Mouse (Mus musculus) lung, postnatal 36 days (tissue): ENCODE data around the gene Doxl2.
A peak's percentile ranks its signal among the peaks of the same experiment; 100 is the strongest.
"Not testable (repeated sequence)": the region's sequence is repeated elsewhere in the genome, so short reads cannot be mapped to it uniquely, and the experiment has no call there.

Experiments
- DNase-seq: peaks from one replicate; pipeline ENCODE4 v3.0.0; 2022; ENCODE audit warnings: mixed read lengths

Gene Doxl2

DNA sequence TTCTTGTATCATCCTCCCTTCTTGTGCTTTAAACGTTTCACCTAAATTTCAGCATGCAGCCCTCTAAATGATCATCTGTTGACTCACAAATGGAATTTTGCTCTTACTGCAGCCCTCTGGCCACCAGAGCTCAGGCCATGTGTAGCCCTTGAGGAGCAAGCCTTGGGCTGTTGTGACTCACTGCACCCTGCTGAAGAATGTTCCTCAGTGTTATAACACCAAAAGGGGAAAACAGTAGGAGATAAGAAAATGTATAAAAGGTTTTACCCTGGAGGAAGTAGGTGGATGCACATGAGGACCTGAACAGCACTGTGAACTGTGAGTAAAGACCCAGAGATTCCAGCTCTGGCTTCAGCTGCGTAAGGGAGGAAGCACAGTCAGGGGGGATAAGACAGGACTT lies at the start of gene Doxl2:
Doxl2 (plus strand) TSS at position 301 of the 400 bp plus-strand sequence.
- no peak for DNase-seq

DNA sequence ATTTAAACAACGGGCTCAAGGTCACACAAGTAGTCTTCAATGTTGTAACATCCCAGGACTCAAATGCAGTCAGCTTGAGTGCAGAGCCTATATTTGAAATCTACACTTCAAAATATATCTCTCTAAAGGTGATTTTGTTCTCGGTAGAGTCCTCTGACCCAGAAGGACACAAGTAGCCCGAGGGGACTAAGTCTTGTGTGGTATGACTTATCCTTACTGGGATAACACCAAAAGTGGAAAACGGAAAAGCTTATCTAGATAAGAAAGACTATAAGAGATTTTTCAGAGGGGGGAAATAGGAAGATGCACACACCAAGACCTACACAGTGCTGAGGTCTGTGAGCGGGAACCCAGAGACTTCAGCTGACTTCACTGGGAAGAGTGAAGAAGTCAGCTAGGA lies 45.2 kb upstream of the Doxl2 start, which contains the start of gene 1600015I10Rik:
1600015I10Rik (plus strand) TSS at position 301 of the 400 bp plus-strand sequence.
- no peak for DNase-seq

DNA sequence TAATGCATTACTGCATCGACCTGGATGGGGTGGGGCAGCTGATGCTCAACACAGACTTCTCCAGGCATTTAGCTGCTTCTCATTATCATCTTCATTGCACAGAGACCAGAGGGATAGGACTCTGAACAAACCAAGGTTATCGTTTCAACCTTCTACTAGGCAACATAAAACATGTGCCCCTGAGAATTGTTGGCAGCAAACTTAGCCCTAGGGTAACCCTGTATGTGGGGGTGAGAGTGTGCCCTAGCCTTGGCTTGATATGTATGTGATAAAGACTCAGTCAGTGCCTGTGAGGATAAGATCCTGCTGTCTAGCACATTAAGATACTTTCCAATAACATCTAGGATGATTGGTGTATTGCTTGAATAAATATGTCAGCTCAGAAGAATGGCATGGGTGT lies 25.2 kb upstream of the Doxl2 start:
- DNase-seq: no peak

DNA sequence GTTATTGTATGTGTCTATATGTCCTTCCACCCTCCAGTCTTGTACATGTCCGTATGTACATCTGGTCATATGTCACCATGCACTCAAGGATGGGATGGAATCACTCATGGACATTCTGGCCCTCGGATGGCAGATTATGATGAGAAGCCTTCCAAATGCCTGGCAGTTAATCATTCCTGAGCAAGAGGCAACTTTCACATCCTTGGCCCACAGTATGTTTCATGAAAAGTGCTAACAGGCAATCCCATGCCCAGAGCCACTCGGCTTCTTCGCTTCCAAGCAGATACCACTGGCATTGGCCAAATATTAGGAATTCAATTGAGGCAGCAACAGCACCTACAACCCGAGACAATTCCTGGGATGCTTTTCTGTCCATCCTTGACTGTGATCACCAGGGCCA lies 24.1 kb upstream of the Doxl2 start:
- no peak for DNase-seq

DNA sequence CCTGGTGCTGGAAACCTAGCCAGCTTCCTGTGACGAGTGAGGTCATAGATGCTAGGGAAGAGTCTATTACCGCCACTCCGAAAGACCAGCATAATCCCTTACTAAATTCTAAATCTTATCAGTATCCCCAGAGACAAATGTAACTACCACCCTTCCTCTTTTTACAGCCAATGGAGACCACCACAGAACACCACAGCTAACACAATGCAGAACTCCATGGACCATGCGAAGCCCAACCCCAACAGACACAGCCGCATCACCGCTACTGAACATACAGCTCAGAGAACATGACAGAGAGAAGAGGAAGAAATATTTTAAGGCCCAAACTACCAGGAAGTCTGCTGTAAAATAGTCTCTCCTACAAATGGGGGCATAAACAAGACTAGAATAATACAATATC lies 23.1 kb upstream of the Doxl2 start:
- DNase-seq: no peak

DNA sequence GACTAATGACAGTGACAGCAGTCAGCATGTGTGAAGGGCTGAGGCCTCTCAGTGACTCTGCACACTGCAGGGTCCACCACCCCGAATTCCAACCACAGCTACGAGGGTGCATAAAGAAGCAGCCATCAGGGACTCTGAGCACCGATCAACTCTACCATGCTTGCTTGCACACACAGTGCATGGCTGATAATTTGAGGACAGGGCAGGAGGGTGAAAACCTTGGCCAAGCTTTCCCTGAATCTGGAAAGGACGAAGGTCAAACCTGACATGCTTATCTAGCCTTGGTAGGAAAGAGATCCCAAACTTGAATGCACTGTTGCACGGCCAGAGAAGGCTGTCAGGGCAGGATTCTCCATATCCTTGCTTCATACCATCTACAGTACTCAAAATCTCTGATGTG lies 21.5 kb upstream of the Doxl2 start:
- DNase-seq: no peak

DNA sequence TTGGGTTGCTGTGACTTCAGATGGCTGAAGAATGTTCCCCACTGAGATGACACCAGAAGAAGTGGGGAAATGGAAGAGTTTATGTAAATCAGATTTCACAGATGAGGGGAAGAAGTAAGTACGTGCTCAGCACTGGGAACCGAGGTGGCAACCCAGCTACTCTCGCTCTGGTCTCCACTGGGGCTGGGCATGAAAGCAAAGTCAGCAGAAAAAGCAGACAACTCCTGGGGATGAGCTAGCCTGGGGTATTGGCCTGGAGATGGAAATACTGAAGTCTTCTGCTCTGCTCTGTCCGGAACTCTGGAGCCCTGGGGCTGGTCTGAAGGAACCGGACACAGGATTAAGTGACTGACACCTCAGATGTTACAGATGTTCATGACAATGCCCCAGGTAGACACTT lies 20.6 kb upstream of the Doxl2 start:
- DNase-seq: no peak

DNA sequence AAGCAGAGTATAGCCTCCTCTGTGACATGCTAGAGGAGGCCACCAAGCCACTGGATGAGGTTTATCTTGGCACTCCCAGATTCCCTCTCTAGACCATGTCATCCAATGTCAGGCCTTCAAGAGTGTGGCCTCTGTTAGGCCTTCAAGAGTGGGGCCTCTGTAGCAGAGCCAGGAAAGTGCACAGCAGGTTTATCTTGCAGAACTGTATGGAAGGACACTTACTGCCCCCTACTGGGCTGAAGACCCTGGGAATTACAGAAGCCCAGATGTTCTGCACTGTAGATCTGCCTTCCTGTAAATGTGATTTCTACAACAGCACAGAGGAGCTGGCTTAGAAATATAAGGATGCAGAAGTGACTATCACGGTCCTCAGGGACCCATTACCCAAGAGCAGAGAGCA lies 19.8 kb upstream of the Doxl2 start:
- peak; percentile 77 for DNase-seq

DNA sequence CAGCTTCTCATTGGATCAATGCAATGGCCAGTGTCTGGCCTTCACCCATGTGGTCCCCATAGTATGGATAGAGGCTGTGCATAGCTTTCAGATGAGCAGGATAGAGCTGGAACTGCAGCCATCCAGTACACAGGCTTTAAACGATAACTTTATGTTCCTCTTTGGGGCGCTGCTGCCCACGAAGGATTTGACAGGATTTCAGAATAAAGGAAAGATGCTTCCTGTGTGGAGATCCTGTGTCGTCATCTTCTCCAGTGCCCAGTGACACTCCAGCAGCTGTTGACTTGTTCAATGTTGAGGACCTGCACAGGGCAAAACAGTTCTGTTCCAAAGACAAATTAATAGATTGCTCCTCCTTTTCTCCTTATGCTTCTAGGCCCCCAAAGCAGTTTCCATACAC lies 18.0 kb upstream of the Doxl2 start:
- no peak for DNase-seq

DNA sequence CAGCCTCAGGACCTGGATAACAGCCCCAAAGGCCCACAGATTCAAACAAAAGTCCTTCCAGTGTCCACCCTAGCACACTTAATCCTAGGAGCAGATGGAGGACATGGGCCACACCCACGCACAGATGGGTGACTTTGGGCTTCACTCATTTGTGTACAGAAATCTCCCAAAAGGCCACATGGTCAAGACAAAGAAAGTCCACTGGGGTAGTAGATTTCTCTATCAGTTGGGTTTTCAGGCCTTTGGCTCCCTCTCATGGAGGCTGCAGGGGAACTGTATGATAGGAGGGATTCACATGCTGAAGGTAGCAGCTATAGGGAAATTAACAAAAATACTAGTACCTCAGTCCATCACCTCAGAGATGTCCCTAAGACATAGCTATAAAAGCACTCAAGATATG lies 16.7 kb upstream of the Doxl2 start:
- peak; percentile 4 for DNase-seq

DNA sequence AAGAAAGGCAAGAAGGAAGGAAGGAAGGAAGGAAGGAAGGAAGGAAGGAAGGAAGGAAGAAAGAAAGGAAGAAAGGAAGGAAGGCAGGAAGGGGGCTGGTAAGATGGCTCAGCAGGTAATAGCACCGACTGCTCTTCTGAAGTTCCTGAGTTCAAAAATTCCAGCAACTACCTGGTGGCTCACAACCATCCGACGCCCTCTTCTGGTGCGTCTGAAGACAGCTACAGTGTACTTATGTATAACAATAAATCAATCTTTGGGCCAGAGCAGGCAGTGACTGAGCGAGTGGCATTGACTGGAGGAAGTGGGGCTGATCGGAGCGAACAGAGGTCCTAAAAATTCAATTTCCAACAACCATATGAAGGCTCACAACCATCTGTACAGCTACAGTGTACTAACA lies 15.6 kb upstream of the Doxl2 start:
- not testable (repeated sequence) for DNase-seq

DNA sequence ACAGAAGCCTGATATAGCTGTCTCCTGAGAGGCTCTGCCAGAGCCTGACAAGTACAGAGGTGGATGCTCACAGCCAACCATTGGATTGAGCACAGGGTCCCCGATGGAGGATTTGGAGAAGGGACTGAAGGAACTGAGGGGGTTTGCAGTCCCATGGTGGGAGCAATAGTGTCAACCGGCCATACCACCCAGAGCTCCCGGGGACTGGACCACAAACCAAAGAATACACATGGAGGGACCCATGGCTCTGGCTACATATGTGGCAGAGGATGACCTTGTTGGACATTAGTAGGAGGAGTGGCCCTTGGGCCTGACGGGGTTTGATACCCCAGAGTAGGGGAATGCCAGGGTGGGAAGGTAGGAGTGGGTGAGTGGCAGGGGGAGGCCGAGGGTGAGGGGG lies 8.1 kb upstream of the Doxl2 start:
- DNase-seq: not testable (repeated sequence)

DNA sequence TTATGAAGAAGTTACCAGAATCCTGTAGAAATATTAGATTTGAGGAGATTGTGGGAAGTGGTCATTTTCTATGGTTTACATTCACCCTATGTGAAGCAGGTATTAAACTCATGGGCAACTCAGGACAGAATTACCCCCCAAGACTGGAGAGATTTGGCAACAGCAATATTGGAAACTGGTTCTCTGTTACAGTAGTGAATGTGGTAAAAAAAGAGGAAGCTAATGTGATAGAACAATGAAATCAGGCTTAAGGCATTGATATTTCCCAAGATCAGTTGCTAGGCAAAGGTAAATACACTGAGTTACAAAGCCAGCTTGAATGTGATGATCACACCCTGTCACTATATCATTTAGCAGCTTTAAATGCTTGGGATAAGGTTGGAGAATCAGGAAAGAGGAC lies 6.9 kb upstream of the Doxl2 start:
- peak; percentile 24 for DNase-seq

DNA sequence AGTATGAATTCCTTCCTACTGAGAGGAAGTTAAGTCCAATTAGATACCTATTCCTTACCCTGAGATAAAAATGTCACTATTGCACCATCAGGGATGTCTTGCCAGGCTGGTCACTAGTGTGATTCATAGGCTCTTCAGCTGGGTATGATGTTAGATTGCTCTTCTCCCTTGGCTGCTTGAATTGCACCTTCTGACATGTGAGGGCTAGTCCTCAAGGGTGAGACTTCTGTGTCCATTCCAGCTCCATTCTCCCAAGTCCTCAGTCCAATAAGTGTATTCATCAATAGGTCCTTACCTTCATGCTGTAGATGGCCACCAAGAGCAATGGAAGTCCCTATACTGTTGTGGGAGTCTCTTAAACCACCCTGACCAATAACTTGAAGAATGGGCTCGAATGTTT lies 4.9 kb downstream of the Doxl2 start:
- DNase-seq: no peak

DNA sequence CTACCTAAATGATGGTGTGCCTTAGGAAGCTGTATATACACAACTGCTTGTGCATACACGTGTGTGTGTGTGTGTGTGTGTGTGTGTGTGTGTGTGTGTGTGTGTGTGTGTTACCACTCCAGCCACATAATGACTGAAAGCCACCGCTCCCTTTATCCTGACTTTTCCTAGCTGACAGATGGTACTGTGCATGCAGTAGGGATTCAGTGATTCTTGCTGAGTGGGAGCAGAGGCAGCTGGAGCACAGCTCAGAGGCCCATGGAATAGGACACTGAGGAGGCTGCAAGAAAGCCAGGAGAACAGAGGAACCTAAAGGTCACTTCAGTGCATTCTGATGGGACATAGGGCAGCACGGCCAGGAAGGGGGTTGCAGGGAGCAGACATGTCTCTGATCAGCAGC lies 7.5 kb downstream of the Doxl2 start:
- no peak for DNase-seq

DNA sequence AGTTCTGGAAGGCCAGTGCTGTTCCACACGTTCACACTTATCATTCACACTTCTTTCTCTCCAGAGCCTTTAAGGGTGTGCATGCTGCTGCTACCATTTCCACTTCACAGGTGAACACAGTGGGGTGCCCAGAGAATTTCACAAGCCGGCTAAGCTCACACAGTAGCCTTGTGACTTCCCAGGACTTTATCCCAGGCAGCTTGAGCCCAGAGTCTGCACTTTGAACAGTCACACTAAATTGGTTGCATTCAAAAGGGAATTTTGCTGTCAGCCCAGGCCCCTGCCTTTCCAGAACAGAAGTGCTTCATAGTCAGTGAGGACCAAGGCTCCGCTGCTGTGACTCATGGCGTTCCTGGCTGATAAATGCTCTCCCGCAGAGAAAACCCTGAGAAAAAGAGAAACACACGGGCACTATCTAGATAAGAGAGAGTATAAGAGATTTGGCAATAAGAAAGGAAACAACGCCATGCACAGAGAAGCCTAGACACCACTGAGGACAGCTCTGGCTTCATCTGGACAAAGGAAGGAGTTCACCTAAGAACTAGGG lies 11.8 kb downstream of the Doxl2 start, which contains the start of gene Svs1:
Svs1 (plus strand) TSS at position 418 of the 547 bp plus-strand sequence.
- no peak for DNase-seq

DNA sequence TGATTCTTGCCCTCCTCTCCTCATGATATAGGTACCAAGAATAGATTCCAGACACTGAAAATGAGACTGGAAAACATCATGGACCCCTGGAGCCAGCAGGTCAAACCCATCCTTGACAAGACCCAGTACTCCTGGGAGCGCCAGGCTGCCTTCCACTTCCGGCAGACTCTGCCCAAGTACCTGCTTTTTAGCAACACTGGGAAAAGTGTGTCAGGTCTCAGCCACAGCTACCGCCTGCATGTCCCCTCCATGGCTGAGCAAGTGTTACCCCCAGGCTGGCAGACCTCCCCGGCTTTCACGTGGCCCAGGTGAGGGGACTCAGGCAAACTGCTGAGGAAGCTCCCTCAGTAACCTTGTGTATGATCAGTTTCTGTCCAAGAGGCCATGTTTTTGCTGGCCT lies 15.2 kb downstream of the Doxl2 start:
- no peak for DNase-seq

DNA sequence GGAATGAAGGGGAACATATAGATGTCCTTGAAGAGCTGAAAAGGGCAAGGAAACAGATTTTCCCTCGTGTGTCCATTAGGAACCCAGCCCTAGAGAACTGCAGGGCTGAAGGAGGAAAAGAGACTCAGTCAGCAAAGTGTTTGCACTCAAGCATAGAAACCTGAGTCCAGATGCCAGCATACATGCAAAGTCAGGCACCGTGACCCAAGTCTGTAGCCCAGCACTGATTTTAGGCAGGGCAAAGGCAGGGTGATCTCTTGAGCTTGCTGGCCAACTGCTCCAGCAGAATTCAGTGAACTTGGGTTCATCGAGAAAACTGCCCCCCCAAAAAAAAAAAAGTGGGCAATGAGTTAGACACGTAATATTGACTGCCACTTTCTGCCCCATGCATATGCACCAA lies 17.2 kb downstream of the Doxl2 start:
- no peak for DNase-seq

DNA sequence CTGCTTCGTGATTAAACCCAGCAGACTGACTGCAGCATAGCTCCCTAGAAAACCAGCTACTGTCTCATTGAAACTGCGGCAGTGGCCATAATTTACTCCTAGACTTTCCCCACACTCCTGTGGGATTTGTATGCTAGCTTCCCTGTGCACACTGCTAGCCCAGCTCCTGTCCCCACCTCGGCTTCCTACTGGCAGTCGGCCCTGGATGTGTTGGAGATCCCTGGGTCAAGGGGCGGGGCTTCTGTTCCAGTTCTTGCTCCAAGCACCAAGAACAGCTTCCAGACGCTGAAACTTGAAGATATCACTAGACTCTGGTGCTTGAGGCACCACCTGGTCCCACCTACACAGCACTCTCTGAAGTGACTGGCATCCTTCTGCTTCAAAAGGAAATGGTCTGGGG lies 23.4 kb downstream of the Doxl2 start:
- DNase-seq: no peak

DNA sequence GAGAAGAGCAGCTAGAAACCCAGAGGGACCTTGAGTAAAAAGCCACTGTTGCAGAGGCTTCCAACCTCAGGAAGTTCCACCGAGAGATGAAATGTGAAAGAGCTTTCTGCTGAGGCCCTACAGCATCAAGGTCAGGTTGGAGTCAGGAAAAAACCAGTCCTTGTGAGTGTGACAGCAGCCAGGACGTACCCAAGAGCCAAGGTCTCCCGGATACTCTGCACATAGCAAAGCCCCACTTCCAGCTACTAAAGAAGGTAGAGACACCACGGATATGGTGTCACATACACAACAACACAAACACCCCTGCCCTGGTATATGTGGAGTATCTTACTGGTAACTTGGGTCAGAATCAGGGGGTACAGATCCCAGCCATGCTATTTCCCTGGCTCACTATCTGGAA lies 24.0 kb downstream of the Doxl2 start:
- DNase-seq: no peak

DNA sequence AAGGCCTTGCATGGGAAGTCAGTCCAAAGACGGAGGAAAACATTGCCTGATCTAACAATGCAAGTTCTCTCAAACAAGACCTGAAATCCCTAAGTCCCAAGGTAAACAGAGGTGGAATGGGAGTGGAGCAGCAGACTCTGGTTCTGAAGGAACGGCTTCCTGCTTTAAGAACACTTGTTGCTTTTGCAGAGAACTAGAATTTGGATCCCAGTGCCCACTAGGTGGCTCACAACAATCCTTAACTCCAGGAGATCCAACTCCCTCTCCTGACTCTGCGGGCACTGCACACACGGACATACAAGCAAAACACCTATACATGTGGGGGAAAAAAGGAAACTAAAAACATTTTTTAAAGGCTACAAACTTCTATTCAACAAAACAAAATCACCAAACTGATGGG lies 28.6 kb downstream of the Doxl2 start:
- peak; percentile 40 for DNase-seq

DNA sequence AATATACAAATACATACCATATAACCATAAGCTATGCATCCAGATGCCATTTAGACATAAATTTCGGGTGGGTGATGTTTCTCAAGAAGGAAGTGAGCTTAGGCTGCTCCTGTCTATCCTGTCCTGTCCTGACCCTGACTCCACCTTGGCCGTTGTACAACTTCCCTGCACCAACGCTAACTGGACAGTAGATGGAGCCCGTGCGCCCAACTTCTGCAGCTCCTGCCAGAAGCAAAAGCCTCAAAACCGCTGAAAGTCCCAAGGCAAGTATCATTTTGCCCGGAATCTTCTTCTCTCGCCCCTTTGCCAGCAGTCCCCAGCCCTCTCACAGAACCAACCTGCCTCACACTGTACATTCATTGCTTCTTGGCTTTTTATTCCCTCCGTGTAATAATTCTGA lies 33.2 kb downstream of the Doxl2 start:
- DNase-seq: peak; percentile 77

DNA sequence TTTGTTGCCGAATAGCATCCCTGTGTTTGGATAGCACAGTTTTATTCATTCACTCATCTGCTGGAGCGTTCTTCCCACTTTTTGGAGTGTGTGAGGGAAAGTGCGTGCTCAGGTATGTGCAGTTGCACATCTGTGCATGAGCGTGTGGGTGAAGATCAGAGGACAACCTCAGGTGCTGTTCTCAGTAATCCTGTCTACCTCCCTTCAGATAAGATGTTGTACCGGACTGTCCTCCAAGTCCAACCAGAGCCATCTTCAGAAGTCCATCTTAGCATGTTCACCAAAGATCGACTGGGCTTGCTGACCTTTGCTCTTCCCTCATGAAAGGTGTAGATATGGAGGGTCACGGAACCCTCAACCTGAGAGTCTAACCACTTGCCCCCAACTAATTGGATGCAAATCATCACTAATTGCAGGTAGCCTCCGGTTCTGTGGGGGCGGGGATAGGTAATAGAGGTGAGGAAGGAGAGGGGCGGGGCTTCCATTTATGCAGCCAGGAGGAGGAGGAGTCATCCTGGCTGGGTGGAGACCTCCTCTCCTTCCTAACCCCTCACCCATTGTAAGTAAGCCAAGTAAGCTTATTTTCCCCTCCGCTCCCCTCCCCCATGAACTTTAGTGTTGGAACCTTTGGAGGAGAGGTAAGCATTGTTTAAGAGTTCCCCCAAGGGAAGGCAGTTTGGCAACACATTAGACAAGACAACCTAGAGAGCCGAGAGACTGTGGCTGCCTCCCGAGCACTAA lies 33.8 kb downstream of the Doxl2 start:
- no peak for DNase-seq

DNA sequence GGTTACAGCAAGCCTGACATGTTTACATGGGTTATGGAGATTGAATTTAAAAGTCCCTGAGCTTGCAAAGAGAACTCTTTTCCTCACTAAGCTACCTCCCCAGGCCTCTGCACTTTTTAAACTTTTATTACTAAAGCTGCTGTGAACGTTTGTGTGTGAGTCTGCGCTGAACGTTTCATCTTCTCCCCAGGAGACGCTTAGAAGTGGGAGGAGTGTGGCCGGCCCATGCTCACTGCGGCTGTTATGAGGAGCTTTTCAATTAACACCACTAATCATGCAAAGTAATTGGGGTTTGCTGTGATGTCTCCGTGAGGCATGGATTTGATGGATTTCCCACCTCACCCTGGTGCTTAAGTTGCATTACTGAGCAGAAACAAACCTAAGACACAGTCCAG lies 34.4 kb downstream of the Doxl2 start:
- no peak for DNase-seq

DNA sequence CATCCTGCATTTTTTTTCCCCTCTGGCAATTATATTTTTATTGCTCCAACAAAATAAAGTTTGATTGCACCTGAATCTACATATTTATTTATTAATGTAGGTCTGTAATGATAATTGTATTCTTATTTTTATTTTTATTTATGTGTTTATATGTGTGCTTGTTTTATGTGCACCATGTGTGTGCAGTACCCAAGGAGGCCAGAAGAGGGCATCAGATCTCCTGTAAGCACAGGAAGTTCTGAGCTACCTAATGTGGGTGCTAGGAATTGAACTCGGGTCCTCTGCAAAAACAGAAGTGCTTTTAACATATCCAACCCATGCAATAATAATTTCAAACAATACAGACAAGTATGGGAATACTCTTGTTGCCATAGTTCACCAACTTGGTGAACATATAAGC lies 34.9 kb downstream of the Doxl2 start:
- no peak for DNase-seq
